Mouse (Mus musculus) urinary bladder, postnatal 4 days (tissue): Measurements from ENCODE around the gene Scgb1b15.
"Not testable (repeated sequence)": the region's sequence is repeated elsewhere in the genome, so short reads cannot be mapped to it uniquely, and the experiment has no call there.

Experiments used
- DNase-seq, 2 experiments: peaks; one replicate each; pipeline ENCODE4 v3.0.0; 2021 to 2022; ENCODE audit warnings: low spot score in 2 of 2

Scgb1b15 gene

DNA sequence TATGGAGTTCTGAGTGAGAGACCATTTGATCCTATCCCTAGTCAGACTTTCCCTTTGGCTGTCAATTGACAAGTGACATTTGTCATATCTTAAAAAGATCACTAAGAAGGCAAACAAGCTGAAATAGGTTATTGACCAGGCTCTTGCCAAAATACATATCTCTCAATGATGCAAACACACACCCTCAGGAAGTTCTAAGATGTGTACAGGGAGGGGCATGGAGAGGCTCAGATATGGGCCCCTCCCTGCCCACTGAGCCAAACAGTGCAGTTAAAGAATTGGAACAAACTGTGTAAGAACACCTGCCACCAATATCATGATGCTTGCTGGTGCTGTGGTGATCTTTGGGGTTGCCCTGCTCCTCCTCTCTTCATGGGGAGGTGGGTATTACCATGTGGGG is at the start of gene Scgb1b15:
Gene Scgb1b15 (plus strand): TSS at position 301 of the 400 bp plus-strand sequence.
- not testable (repeated sequence) for DNase-seq

DNA sequence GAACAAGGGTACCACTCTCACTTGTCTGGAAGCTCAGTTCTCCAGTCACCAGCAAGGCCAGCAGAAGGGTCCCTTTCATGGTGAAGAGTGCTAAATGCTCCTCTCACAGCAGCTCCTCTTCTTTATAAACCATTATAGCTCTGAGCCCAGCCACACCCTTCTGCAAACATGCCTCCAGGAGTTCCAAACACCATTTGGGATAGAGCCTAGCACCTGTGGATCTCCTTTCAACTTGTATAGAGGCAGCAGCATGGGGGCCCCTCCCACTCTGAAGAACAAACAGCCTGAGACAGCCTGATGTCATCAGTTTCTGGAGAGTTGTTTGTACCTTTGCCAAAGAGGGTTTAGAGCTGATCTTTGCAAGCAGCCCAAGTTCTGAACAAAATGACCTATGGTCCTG is 6.8 kb upstream of the Scgb1b15 start, which contains the start of gene Scgb2b15:
Gene Scgb2b15 (minus strand): TSS at position 101 of the 400 bp plus-strand sequence.
- DNase-seq = not testable (repeated sequence)
